Mouse (Mus musculus) heart, postnatal 0 days (tissue): ENCODE results near the gene Arhgef17. TPM values are rescaled to one million over a fixed set of nuclear protein-coding genes. Genes with fewer than 3 reads are reported as not detected.

Source experiments
- ATAC-seq: fragments of 200-750 bp; cut with Nextera tagmentation; 2 replicates; pipeline ENCODE4 v1.8.0; 2017; ENCODE audit warnings: low read depth, moderate number of reproducible peaks, moderate library complexity; ENCODE audit not compliant: insufficient read depth
- DNase-seq: peaks from one replicate; pipeline ENCODE4 v3.0.0-alpha.2; 2016; ENCODE audit warnings: low spot score
- H3K27ac ChIP-seq: fragments of 300-500 bp; sonication (generic); 2 replicates; pipeline ENCODE4 v1.5.1; 2014; ENCODE audit warnings: low read depth, mild to moderate bottlenecking
- H3K27me3 ChIP-seq: fragments of 300-500 bp; sonication (generic); 2 replicates; pipeline ENCODE4 v1.6.1; 2014; ENCODE audit warnings: low read length, mixed read lengths; ENCODE audit not compliant: control insufficient read depth, insufficient read depth
- H3K36me3 ChIP-seq: fragments of 300-500 bp; sonication (generic); replicated peaks from 2 replicates; pipeline ENCODE4 v1.6.1; 2014; ENCODE audit warnings: low read length, mixed read lengths; ENCODE audit not compliant: control insufficient read depth, insufficient read depth
- H3K4me1 ChIP-seq: fragments of 300-500 bp; sonication (generic); 2 replicates; pipeline ENCODE4 v1.6.1; 2014; ENCODE audit warnings: antibody characterized with exemption; ENCODE audit not compliant: control insufficient read depth, insufficient read depth
- H3K4me2 ChIP-seq: fragments of 300-500 bp; sonication (generic); 2 replicates; pipeline ENCODE4 v1.6.1; 2014; ENCODE audit warnings: low read depth, mild to moderate bottlenecking, low read length, moderate library complexity
- H3K4me3 ChIP-seq: fragments of 300-500 bp; sonication (generic); 2 replicates; pipeline ENCODE4 v1.5.1; 2014; ENCODE audit warnings: low read depth, low read length
- H3K9ac ChIP-seq: fragments of 300-500 bp; sonication (generic); replicated peaks from 2 replicates; pipeline ENCODE4 v1.6.1; 2014; ENCODE audit warnings: low read depth, low read length, mixed read lengths
- H3K9me3 ChIP-seq: fragments of 300-500 bp; sonication (generic); replicated peaks from 2 replicates; pipeline ENCODE4 v1.6.1; 2016; ENCODE audit warnings: low read length; ENCODE audit not compliant: control insufficient read depth
- CTCF ChIP-seq: IDR thresholded peaks from 2 replicates; pipeline ENCODE4 v1.5.1; 2016; ENCODE audit warnings: antibody characterized with exemption, control low read depth, low read depth
- EP300 ChIP-seq: IDR thresholded peaks from 2 replicates; pipeline ENCODE4 v1.6.1; 2016; ENCODE audit warnings: antibody characterized with exemption, low read depth
- WGBS: fragments of 180-500 bp; shearing (Covaris S2); extraction: QIAGEN DNeasy Blood & Tissue Kit; methylation state at CpG from one replicate; pipeline ENCODE4 v1.1.7; 2014; 5-methylcytosine and 5-hydroxymethylcytosine counted together
- polyA plus RNA-seq: library from polyadenylated mRNA; unstranded; fragments of >200 nt; fragmentation: Nextera tagmentation; extraction: Ambion mirVana; gene quantifications from 2 replicates; pipeline ENCODE4 v1.2.1, GENCODE M21; 2015
- total RNA-seq: library from RNA; depleted of rRNA; stranded (reverse); fragments of >200 nt; gene quantifications from 2 replicates; pipeline ENCODE4 v1.2.3, GENCODE M21; 2014; ENCODE audit warnings: low replicate concordance

Arhgef17 gene
- total and polyA plus RNA-seq, 2 experiments from 2014 or later: 2.8 to 28.4 TPM

DNA sequence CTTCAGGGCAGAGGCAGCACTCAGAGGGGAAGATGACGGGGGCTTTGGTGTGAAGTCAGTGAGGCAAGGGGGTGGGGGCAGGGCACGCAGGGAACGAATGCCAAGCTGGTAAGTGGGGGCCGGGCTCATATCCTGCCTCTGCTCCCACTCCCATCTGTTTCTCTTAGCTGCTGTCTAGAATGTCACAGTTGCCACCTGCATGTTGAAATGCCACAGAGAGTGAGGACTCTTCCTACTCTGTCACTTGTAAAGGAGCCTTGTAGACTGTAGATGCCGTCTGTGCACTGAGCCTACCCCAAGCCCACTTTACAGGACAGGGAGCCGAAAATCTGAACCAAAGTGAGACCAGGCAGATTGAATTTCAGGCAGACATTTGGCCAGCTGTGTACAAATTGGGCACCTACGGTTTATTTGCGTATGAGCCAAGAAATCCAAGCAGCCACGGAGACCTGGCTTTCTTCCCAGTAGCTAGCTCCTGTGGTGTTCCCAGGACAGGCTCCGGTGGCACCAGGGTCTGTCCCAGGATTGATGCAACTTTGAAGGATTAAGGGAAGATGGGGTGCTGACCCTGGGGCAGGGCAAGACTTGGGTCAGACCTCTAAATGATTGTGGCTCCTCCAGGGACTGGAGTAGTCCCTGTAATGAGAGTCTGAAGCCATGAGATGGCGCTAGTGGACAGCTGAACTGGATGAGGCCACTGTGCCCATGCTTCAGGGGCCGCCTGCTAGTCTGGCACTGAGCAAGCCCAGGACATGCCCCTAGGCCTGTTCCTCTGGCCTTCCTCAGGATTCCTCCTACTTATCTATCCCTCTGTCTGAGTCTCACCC, 11.1 kb upstream of the Arhgef17 start:
- Histone ChIP-seq H3K27me3 (no peaks in the 10 kb centered on the region), H3K36me3 (no peaks in the 10 kb centered on the region), H3K9ac (no peak overlapping the region), H3K4me1 (no peaks in the 10 kb centered on the region), H3K4me3 (no peak overlapping the region), H3K9me3 (no peaks in the 10 kb centered on the region), H3K27ac (no peak overlapping the region), H3K4me2 (0 out of 2 replicates have a peak overlapping the region, but pooled peaks have one; percentile 14)
- TF ChIP-seq EP300: no peak
- TF ChIP-seq CTCF: peak; percentile 80
- ATAC-seq: peak; percentile 63
- 34% methylated on average over 12 of the region's 12 CpGs for WGBS
- peak; percentile 68 for DNase-seq

- Histone ChIP-seq H3K9me3 (no peaks in the 10 kb centered on the region), H3K36me3 (no peaks in the 10 kb centered on the region), H3K9ac (no peak overlapping the region), H3K27ac (no peak overlapping the region), H3K4me3 (no peak overlapping the region), H3K4me2 (no peak overlapping the region), H3K27me3 (no peaks in the 10 kb centered on the region), H3K4me1 (no peaks in the 10 kb centered on the region)
- WGBS: 31% methylated on average over 5 of the region's 5 CpGs
- TF ChIP-seq CTCF: peak; percentile 14; the same call in 1 of the 2 replicates
- TF ChIP-seq EP300: no peak
- no peak for ATAC-seq
- peak; percentile 7 for DNase-seq
Measured at GRCm38 (mm10) chr7:100941169-100941568, 9.3 kb upstream of the Arhgef17 start.

DNA sequence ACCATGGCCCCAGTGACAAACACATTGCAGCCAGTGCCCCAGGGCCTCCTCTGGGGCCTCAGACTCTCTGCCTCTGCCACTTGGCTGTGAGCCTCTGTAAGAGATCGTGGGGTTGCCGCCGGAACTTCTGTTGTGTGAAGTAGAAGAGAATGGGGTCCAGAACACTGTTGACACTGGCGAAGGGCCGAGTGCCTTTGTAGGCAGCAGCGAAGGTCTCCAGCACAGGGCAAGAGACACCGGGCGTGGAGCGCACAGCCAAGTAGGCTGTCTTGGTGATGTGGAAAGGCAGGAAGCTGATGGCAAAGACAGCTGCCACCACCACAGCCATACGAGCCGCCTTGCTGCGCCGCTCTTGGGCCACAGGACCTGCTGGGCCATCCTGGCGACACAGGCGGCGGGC, 6.2 kb upstream of the Arhgef17 start:
- H3K27ac ChIP-seq: no peak overlapping the region
- TF ChIP-seq CTCF (no peak), EP300 (no peak)
- H3K4me1 ChIP-seq: no peaks in the 10 kb centered on the region
- H3K36me3 ChIP-seq: no peaks in the 10 kb centered on the region
- H3K4me2 ChIP-seq: no peak overlapping the region
- H3K4me3 ChIP-seq: no peak overlapping the region
- no peaks in the 10 kb centered on the region for H3K9me3 ChIP-seq
- H3K27me3 ChIP-seq: no peaks in the 10 kb centered on the region
- DNase-seq: no peak
- 77% methylated on average over 16 of the region's 16 CpGs for WGBS
- no peak overlapping the region for H3K9ac ChIP-seq
- no peak for ATAC-seq

DNA sequence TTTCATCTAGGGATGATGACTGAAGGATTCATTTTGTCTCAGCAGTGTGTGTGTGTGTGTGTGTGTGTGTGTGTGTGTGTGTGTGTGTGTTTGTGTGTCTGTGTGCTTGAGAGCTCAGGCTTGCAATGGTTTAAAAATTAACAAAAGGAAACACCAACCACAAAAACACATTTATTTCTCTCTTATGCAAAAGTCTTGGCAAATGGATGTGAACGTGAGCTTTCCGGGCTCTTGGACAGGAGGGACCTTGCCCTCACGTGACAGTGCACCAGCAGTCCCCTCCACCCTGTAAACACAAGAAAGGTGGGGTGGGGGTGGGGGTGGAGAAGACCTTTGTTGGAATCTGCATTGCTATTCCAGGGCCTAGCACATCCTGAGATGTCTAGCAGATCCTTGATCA, 5.6 kb upstream of the Arhgef17 start:
- Histone ChIP-seq H3K27ac (no peak overlapping the region), H3K27me3 (no peaks in the 10 kb centered on the region), H3K4me2 (no peak overlapping the region), H3K9me3 (no peaks in the 10 kb centered on the region), H3K4me1 (no peaks in the 10 kb centered on the region), H3K4me3 (no peak overlapping the region), H3K36me3 (no peaks in the 10 kb centered on the region), H3K9ac (no peak overlapping the region)
- ATAC-seq (no peak), DNase-seq (no peak)
- 74% methylated on average over 3 of the region's 3 CpGs for WGBS
- TF ChIP-seq CTCF (no peak), EP300 (no peak)

GRCm38 (mm10) chr7:100933520-100933919, 1.6 kb upstream of the Arhgef17 start:
- H3K4me1 ChIP-seq: peaks cover 13% of the 10 kb centered on the region; the same call in 1 of the 2 replicates
- no peak overlapping the region for H3K4me2 ChIP-seq
- no peaks in the 10 kb centered on the region for H3K9me3 ChIP-seq
- TF ChIP-seq EP300 (no peak), CTCF (no peak)
- H3K4me3 ChIP-seq: no peak overlapping the region
- H3K27ac ChIP-seq: no peak overlapping the region
- no peaks in the 10 kb centered on the region for H3K27me3 ChIP-seq
- no peak overlapping the region for H3K9ac ChIP-seq
- H3K36me3 ChIP-seq: no peaks in the 10 kb centered on the region
- peak; percentile 3 for DNase-seq
- ATAC-seq: no peak
